Mouse (Mus musculus): ENCODE results near the gene Mafg. TPM values are rescaled to one million over a fixed set of nuclear protein-coding genes. Genes with fewer than 3 reads are reported as not detected.
A peak's percentile ranks its signal among the peaks of the same experiment; 100 is the strongest.

Gene Mafg
- total and polyA plus RNA-seq, 3 experiments: 26.5 to 113 (median 54.0) TPM

DNA sequence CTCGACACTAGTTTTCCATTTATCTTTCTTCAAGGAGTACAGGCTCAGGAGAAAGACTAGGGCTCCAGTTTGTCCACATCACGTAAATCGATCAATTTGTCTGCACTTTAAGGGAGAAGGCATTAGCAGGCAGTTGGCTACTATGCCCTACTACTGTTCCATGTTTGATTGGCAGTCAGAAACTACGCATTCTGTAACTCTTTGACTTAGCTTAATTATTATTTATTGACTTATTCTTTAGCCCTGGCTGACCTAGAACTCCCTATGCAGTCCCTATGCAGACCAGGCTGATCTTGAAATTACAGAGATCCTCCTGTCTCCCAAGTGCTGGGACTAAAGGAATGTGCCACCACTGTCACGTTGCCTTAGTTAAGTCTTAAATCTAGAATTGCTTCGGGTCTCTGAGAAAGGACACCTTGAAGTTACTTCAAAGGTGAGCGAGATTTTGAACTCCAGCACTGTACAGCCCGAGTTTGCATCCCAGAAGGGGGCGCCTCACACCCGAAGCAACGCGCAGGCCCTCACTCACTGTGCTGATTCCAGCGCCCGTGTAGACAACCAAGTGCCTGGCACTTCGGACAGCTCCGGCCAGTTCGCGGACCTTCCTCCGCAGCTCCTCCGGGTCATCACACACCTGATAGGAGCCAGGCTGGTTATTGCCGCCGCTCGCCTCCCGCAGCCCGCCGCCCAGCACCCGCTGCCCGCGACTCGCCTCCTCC, 9.3 kb downstream of the Mafg start (continued):
- 0 out of 2 replicates have a peak, but pooled peaks have one; percentile 21 for TF ChIP-seq BHLHE40 (IDR thresholded peaks at IDR 0.05; ENCODE audit: borderline replicate concordance, low read depth, low read length)
- peak; percentile 64 for TF ChIP-seq MYC (IDR thresholded peaks at IDR 0.05; ENCODE audit: low read depth, low read length)
- peak; percentile 75; the same call in 1 of the 2 replicates for TF ChIP-seq MAZ (IDR thresholded peaks at IDR 0.05; ENCODE audit: low read depth, low read length)
- no peak for TF ChIP-seq KAT2A (conservative IDR thresholded peaks at IDR 0.05; ENCODE audit: low read depth, low read length)

DNA sequence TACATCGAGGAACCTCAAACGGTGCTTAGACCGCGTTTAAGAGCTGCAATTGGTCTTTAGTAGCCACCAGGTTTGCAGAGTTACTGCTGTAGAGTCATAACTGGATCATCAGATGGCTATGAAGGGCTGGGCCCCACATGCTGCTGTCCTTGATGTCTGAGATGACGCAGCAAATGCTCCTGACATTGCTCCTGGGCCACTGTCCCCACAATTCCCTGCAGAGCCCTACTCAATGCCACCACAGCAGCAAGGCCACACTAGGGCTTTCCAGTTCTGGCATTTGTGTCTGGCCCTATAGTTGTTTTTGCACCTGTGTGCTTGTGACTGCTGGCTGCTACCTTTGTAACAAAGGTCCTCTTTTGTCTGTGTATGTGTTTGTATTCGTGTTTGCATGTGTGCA, 10.6 kb downstream of the Mafg start:
- Histone ChIP-seq H3K4me3 (ENCODE audit: control insufficient read depth in 1 of 2, insufficient read depth in 1 of 2, low read depth in 2 of 2, low read length in 2 of 2) (no peak overlapping the region), H3K36me3 (ENCODE audit: control insufficient read depth in 1 of 2, insufficient read depth in 2 of 2, low read length in 2 of 2) (peaks cover 7 to 11% of the 10 kb centered on the region in 2 experiments), H3K27me3 (ENCODE audit: control insufficient read depth in 1 of 2, insufficient read depth in 2 of 2, low read length in 2 of 2) (no peaks in the 10 kb centered on the region), H3K9ac (ENCODE audit: control insufficient read depth, low read depth, low read length, poor library complexity, severe bottlenecking) (no peak overlapping the region), H3K79me2 (ENCODE audit: control insufficient read depth, insufficient read depth, low read length, poor library complexity) (peaks cover 22% of the 10 kb centered on the region), H3K27ac (ENCODE audit: control insufficient read depth, low read depth, low read length) (no peak overlapping the region), H3K4me1 (ENCODE audit: control insufficient read depth in 1 of 2, insufficient read depth in 2 of 2, low read length in 2 of 2) (peaks cover 0 to 13% of the 10 kb centered on the region in 2 experiments; a peak in 2 of 4 replicates), H3K9me3 (replicated peaks; ENCODE audit: insufficient read depth, low read length) (no peaks in the 10 kb centered on the region)
- TF ChIP-seq POLR2AphosphoS2 (IDR thresholded peaks at IDR 0.05; ENCODE audit: low read length) (0 out of 2 replicates have a peak, but pooled peaks have one; percentile 25), KAT2A (conservative IDR thresholded peaks at IDR 0.05; ENCODE audit: low read depth, low read length) (no peak), GATA1 (IDR thresholded peaks at IDR 0.05; ENCODE audit: low read depth, low read length) (no peak)
- DNase-seq (ENCODE audit: low read depth, low spot score): no peak

DNA sequence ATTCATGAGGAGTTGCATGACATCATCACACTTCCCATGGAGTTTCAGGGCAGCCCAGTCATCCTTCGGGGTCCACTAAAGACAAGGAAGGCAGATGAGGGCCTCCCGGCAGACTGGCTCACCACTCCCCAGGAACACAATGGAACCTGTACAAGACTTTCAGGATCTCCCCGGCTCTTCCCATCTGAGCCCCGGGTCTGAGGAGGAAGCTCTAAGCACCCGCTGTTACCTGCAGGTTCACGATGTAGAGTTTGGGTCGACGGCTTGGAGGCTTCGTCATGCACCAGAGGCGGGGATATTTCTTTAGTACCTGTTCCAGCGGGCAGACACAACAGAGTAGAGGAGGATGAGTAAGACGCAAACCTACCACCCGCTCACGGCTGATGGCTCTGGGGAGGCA, 13.2 kb downstream of the Mafg start:
- H3K9ac ChIP-seq (ENCODE audit: control insufficient read depth, low read depth, low read length, poor library complexity, severe bottlenecking): no peak overlapping the region
- H3K27me3 ChIP-seq (ENCODE audit: control insufficient read depth in 1 of 2, insufficient read depth in 2 of 2, low read length in 2 of 2): no peaks in the 10 kb centered on the region
- DNase-seq (ENCODE audit: low read depth, low spot score): no peak
- H3K4me3 ChIP-seq (ENCODE audit: control insufficient read depth in 1 of 2, insufficient read depth in 1 of 2, low read depth in 2 of 2, low read length in 2 of 2): no peak overlapping the region
- peaks cover 42% of the 10 kb centered on the region for H3K79me2 ChIP-seq (ENCODE audit: control insufficient read depth, insufficient read depth, low read length, poor library complexity)
- peaks cover 7 to 12% of the 10 kb centered on the region in 2 experiments for H3K36me3 ChIP-seq (ENCODE audit: control insufficient read depth in 1 of 2, insufficient read depth in 2 of 2, low read length in 2 of 2)
- H3K27ac ChIP-seq (ENCODE audit: control insufficient read depth, low read depth, low read length): no peak overlapping the region
- peaks cover 0 to 17% of the 10 kb centered on the region in 2 experiments; a peak in 3 of 4 replicates for H3K4me1 ChIP-seq (ENCODE audit: control insufficient read depth in 1 of 2, insufficient read depth in 2 of 2, low read length in 2 of 2)
- H3K9me3 ChIP-seq (replicated peaks; ENCODE audit: insufficient read depth, low read length): no peaks in the 10 kb centered on the region
- TF ChIP-seq CTCF (IDR thresholded peaks at IDR 0.05 in 2 of 3, conservative IDR thresholded peaks at IDR 0.05 in 1 of 3; ENCODE audit: control insufficient read depth in 1 of 3, insufficient read depth in 1 of 3, low read depth in 2 of 3, low read length in 3 of 3, poor library complexity in 1 of 3, severe bottlenecking in 1 of 3) (no peak), USF1 (IDR thresholded peaks at IDR 0.05; ENCODE audit: low read depth, low read length) (no peak), POLR2AphosphoS2 (IDR thresholded peaks at IDR 0.05; ENCODE audit: low read length) (no peak), SMC3 (IDR thresholded peaks at IDR 0.05; ENCODE audit: low read depth, low read length) (no peak), ELF1 (IDR thresholded peaks at IDR 0.05; ENCODE audit: low read depth, low read length) (no peak), MYC (IDR thresholded peaks at IDR 0.05; ENCODE audit: low read depth, low read length) (no peak), POLR2AphosphoS5 (IDR thresholded peaks at IDR 0.05; ENCODE audit: borderline replicate concordance, low read depth, low read length) (no peak), GATA1 (IDR thresholded peaks at IDR 0.05; ENCODE audit: low read depth, low read length) (no peak), GABPA (IDR thresholded peaks at IDR 0.05; ENCODE audit: low read depth, low read length) (no peak), RCOR1 (IDR thresholded peaks at IDR 0.05; ENCODE audit: low read depth, low read length) (no peak), ZKSCAN1 (IDR thresholded peaks at IDR 0.05; ENCODE audit: low read depth, low read length) (no peak), E2F4 (IDR thresholded peaks at IDR 0.05; ENCODE audit: borderline replicate concordance, low read depth, low read length) (no peak), TBP (IDR thresholded peaks at IDR 0.05; ENCODE audit: low read depth, low read length) (no peak), BHLHE40 (IDR thresholded peaks at IDR 0.05; ENCODE audit: borderline replicate concordance, low read depth, low read length) (no peak), ZMIZ1 (IDR thresholded peaks at IDR 0.05; ENCODE audit: low read depth, low read length) (no peak), UBTF (IDR thresholded peaks at IDR 0.05; ENCODE audit: borderline replicate concordance, insufficient read depth, low read depth, low read length) (no peak)
